Mouse (Mus musculus) liver, embryonic 14.5 days (tissue): ENCODE results near the gene Tcf25.

Source experiments
- CTCF ChIP-seq: IDR thresholded peaks from 2 replicates; pipeline ENCODE4 v1.5.1; 2016; ENCODE audit warnings: antibody characterized with exemption, low read depth, control low read depth
- EP300 ChIP-seq: IDR thresholded peaks from 2 replicates; pipeline ENCODE4 v1.6.1; 2016; ENCODE audit warnings: antibody characterized with exemption, low read depth

GRCm38 (mm10) chr8:123404521-123404920, 31.0 kb downstream of the Tcf25 start:
- TF ChIP-seq EP300 (no peak), CTCF (no peak)
